Mouse (Mus musculus) MEL (cell line): Measurements from ENCODE around the gene Rtraf. TPM values are rescaled to one million over a fixed set of nuclear protein-coding genes. Genes with fewer than 3 reads are reported as not detected.
A peak's percentile ranks its signal among the peaks of the same experiment; 100 is the strongest.

Experiments
- DNase-seq: peaks from one replicate; pipeline ENCODE4 v3.0.0; 2011; ENCODE audit warnings: low read depth, low spot score
- H3K27ac ChIP-seq: 2 replicates; pipeline ENCODE4 v1.5.1; 2012; ENCODE audit warnings: low read depth, mild to moderate bottlenecking, control low read depth, low read length, moderate library complexity; ENCODE audit not compliant: control insufficient read depth
- H3K27me3 ChIP-seq, 2 experiments: fragments of 150-350 bp in 1 of 2; sonication (generic) in 1 of 2; 2 replicates each; pipeline ENCODE4 v1.6.1; 2012; ENCODE audit warnings: low read length in 2 of 2, mild to moderate bottlenecking in 2 of 2, improper control_type of control experiment in 1 of 2, moderate library complexity in 1 of 2; ENCODE audit not compliant: insufficient read depth in 2 of 2, control insufficient read depth in 1 of 2
- H3K36me3 ChIP-seq, 2 experiments: 2 replicates each; pipeline ENCODE4 v1.6.1; 2012 to 2014; ENCODE audit warnings: low read length in 2 of 2, improper control_type of control experiment in 1 of 2, inconsistent platforms in 1 of 2, mild to moderate bottlenecking in 1 of 2; ENCODE audit not compliant: insufficient read depth in 2 of 2, control insufficient read depth in 1 of 2
- H3K4me1 ChIP-seq, 2 experiments: fragments of 150-350 bp in 1 of 2; sonication (generic) in 1 of 2; 2 replicates each; pipeline ENCODE4 v1.6.1; 2012; ENCODE audit warnings: low read length in 2 of 2, improper control_type of control experiment in 1 of 2, mild to moderate bottlenecking in 1 of 2; ENCODE audit not compliant: insufficient read depth in 2 of 2, control insufficient read depth in 1 of 2
- H3K4me3 ChIP-seq, 2 experiments: fragments of 150-350 bp in 1 of 2; sonication (generic) in 1 of 2; 2 replicates each; pipeline ENCODE4 v1.5.1; 2012; ENCODE audit warnings: low read depth in 2 of 2, low read length in 2 of 2, mild to moderate bottlenecking in 2 of 2, moderate library complexity in 2 of 2, control low read depth in 1 of 2, improper control_type of control experiment in 1 of 2; ENCODE audit not compliant: control insufficient read depth in 1 of 2, insufficient read depth in 1 of 2
- H3K79me2 ChIP-seq: 2 replicates; pipeline ENCODE4 v1.6.1; 2012; ENCODE audit warnings: mild to moderate bottlenecking, low read length, moderate library complexity; ENCODE audit not compliant: control insufficient read depth, poor library complexity, insufficient read depth
- H3K9ac ChIP-seq: 2 replicates; pipeline ENCODE4 v1.6.1; 2012; ENCODE audit warnings: low read depth, mild to moderate bottlenecking, control low read depth, low read length, moderate library complexity; ENCODE audit not compliant: control insufficient read depth, poor library complexity, severe bottlenecking
- H3K9me3 ChIP-seq: fragments of 150-350 bp; sonication (generic); replicated peaks from 2 replicates; pipeline ENCODE4 v1.6.1; 2012; ENCODE audit warnings: mild to moderate bottlenecking, low read length, improper control_type of control experiment, moderate library complexity; ENCODE audit not compliant: insufficient read depth
- CHD2 ChIP-seq: IDR thresholded peaks from 2 replicates; pipeline ENCODE4 v1.6.1; 2011; ENCODE audit warnings: low read length, improper control_type of control experiment
- CTCF ChIP-seq, 3 experiments: IDR thresholded peaks in 2 of 3; conservative IDR thresholded peaks in 1 of 3; 2 replicates each; pipeline ENCODE4 v1.5.1; 2011 to 2012; ENCODE audit warnings: low read length in 3 of 3, low read depth in 2 of 3, mild to moderate bottlenecking in 2 of 3, improper control_type of control experiment in 1 of 3, inconsistent platforms in 1 of 3, mixed read lengths in 1 of 3, moderate library complexity in 1 of 3; ENCODE audit not compliant: control insufficient read depth in 1 of 3, insufficient read depth in 1 of 3, poor library complexity in 1 of 3, severe bottlenecking in 1 of 3
- EP300 ChIP-seq, 2 experiments: IDR thresholded peaks; 2 replicates each; pipeline ENCODE4 v1.6.1; 2011; ENCODE audit warnings: improper control_type of control experiment in 2 of 2, low read length in 2 of 2, low read depth in 1 of 2, mild to moderate bottlenecking in 1 of 2
- ETS1 ChIP-seq: IDR thresholded peaks from 2 replicates; pipeline ENCODE4 v1.6.1; 2012; ENCODE audit warnings: low read depth, mild to moderate bottlenecking, inconsistent platforms, low read length, improper control_type of control experiment, moderate library complexity
- GABPA ChIP-seq: IDR thresholded peaks from 2 replicates; pipeline ENCODE4 v1.6.1; 2012; ENCODE audit warnings: low read depth, mild to moderate bottlenecking, inconsistent platforms, low read length, improper control_type of control experiment, moderate library complexity
- MAFK ChIP-seq: IDR thresholded peaks from 2 replicates; pipeline ENCODE4 v1.6.1; 2011; ENCODE audit warnings: low read depth, mild to moderate bottlenecking, low read length, improper control_type of control experiment, borderline replicate concordance
- MAZ ChIP-seq: IDR thresholded peaks from 2 replicates; pipeline ENCODE4 v1.6.1; 2012; ENCODE audit warnings: low read depth, mild to moderate bottlenecking, inconsistent platforms, low read length, improper control_type of control experiment
- MEF2A ChIP-seq: IDR thresholded peaks from 2 replicates; pipeline ENCODE4 v1.6.1; 2014; ENCODE audit warnings: low read depth, mild to moderate bottlenecking, inconsistent platforms, low read length, improper control_type of control experiment; ENCODE audit not compliant: poor library complexity, insufficient replicate concordance, severe bottlenecking; ENCODE audit errors: extremely low read depth
- MXI1 ChIP-seq: IDR thresholded peaks from 2 replicates; pipeline ENCODE4 v1.6.1; 2011; ENCODE audit warnings: mild to moderate bottlenecking, low read depth, low read length, improper control_type of control experiment
- MYB ChIP-seq: IDR thresholded peaks from 2 replicates; pipeline ENCODE4 v1.6.1; 2011; ENCODE audit warnings: mild to moderate bottlenecking, low read depth, low read length, improper control_type of control experiment
- MYC ChIP-seq: IDR thresholded peaks from 2 replicates; pipeline ENCODE4 v1.6.1; 2011; ENCODE audit warnings: low read depth, mild to moderate bottlenecking, low read length, improper control_type of control experiment, moderate library complexity
- NELFE ChIP-seq: IDR thresholded peaks from 2 replicates; pipeline ENCODE4 v1.6.1; 2011; ENCODE audit warnings: low read depth, low read length, improper control_type of control experiment
- POLR2AphosphoS5 ChIP-seq: IDR thresholded peaks from 2 replicates; pipeline ENCODE4 v1.6.1; 2012; ENCODE audit warnings: low read depth, borderline replicate concordance, mild to moderate bottlenecking, inconsistent platforms, low read length, moderate library complexity, mixed read lengths
- RAD21 ChIP-seq: IDR thresholded peaks from 2 replicates; pipeline ENCODE4 v1.6.1; 2011; ENCODE audit warnings: mild to moderate bottlenecking, low read depth, low read length, improper control_type of control experiment
- RCOR1 ChIP-seq: IDR thresholded peaks from 2 replicates; pipeline ENCODE4 v1.6.1; 2012; ENCODE audit warnings: low read depth, mild to moderate bottlenecking, inconsistent platforms, low read length, improper control_type of control experiment
- SMC3 ChIP-seq: IDR thresholded peaks from 2 replicates; pipeline ENCODE4 v1.6.1; 2011; ENCODE audit warnings: low read depth, low read length, improper control_type of control experiment
- TBP ChIP-seq: IDR thresholded peaks from 2 replicates; pipeline ENCODE4 v1.8.0; 2011; ENCODE audit warnings: low read depth, low read length, improper control_type of control experiment
- TCF12 ChIP-seq: IDR thresholded peaks from 2 replicates; pipeline ENCODE4 v1.6.1; 2014; ENCODE audit warnings: low read depth, mild to moderate bottlenecking, inconsistent platforms, low read length, improper control_type of control experiment, moderate library complexity
- UBTF ChIP-seq: IDR thresholded peaks from 2 replicates; pipeline ENCODE4 v1.6.1; 2012; ENCODE audit warnings: low read depth, mild to moderate bottlenecking, inconsistent platforms, low read length, improper control_type of control experiment, moderate library complexity, borderline replicate concordance; ENCODE audit not compliant: insufficient read depth
- USF2 ChIP-seq, 2 experiments: IDR thresholded peaks; 2 replicates each; pipeline ENCODE4 v1.6.1; 2011 to 2012; ENCODE audit warnings: improper control_type of control experiment in 2 of 2, low read length in 2 of 2, borderline replicate concordance in 1 of 2, inconsistent platforms in 1 of 2, low read depth in 1 of 2, mild to moderate bottlenecking in 1 of 2; ENCODE audit not compliant: insufficient read depth in 1 of 2
- ZKSCAN1 ChIP-seq: IDR thresholded peaks from 2 replicates; pipeline ENCODE4 v1.6.1; 2012; ENCODE audit warnings: low read depth, mild to moderate bottlenecking, inconsistent platforms, low read length, improper control_type of control experiment, moderate library complexity
- ZMIZ1 ChIP-seq: IDR thresholded peaks from 2 replicates; pipeline ENCODE4 v1.6.1; 2012; ENCODE audit warnings: low read depth, mild to moderate bottlenecking, inconsistent platforms, low read length, improper control_type of control experiment, moderate library complexity
- polyA plus RNA-seq, 2 experiments: library from polyadenylated mRNA; stranded (reverse) in 1 of 2; unstranded in 1 of 2; fragments of >175 nt in 1 of 2; fragments of >200 nt in 1 of 2; gene quantifications; 2 replicates each; pipeline versions ENCODE4 v1.2.1 to v1.2.4; 2012; ENCODE audit warnings: low replicate concordance in 2 of 2, low read depth in 1 of 2; ENCODE audit not compliant: insufficient read length in 2 of 2, insufficient read depth in 1 of 2, missing spikeins in 1 of 2
- total RNA-seq: library from RNA; depleted of rRNA; stranded (reverse); fragments of 300-350 nt; gene quantifications from 2 replicates; pipeline ENCODE4 v1.2.3, GENCODE M21; 2012

Rtraf gene
- total and polyA plus RNA-seq, 3 experiments, result 90.4 to 117 TPM; not detected in 1

DNA sequence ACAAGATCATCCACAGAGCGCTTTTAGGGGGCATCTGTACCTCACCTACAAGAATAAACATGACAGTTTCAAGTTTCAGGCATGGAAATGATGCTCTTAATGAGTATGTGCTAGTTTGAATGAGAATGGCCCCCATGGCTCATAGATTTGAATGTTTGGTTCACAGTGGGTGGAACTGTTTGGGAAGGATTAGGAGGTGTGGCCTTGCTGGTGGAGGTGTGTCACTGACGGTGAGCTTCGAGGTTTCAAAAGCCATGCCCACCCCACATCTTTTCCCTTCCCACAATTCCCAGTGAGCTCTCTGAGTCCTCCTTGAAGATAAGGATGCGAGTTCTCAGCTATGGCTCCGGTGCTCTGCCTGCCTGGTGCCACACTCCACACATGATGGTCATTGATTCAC is 1.9 kb downstream of the Rtraf start:
- H3K27me3 ChIP-seq, result no peaks in the 10 kb centered on the region
- DNase-seq, result no peak
- H3K9me3 ChIP-seq, result no peaks in the 10 kb centered on the region
- H3K4me1 ChIP-seq, result peaks cover 2 to 6% of the 10 kb centered on the region in 2 experiments; a peak in 3 of 4 replicates
- peaks cover 12% of the 10 kb centered on the region for H3K79me2 ChIP-seq
- no peak overlapping the region for H3K4me3 ChIP-seq
- H3K9ac ChIP-seq, result no peak overlapping the region
- no peak overlapping the region for H3K27ac ChIP-seq
- no peak for TF ChIP-seq UBTF
- TF ChIP-seq MEF2A, result no peak
- no peak for TF ChIP-seq TBP
- no peak for TF ChIP-seq RCOR1
- TF ChIP-seq GABPA, result no peak
- no peak for TF ChIP-seq MAFK
- no peak for TF ChIP-seq MAZ
- no peak for TF ChIP-seq MYB
- no peak for TF ChIP-seq MXI1
- no peak for TF ChIP-seq NELFE
- no peak for TF ChIP-seq USF2 (IDR thresholded peaks at IDR 0.05; ENCODE audit: borderline replicate concordance in 1 of 2, insufficient read depth in 1 of 2, low read depth in 1 of 2, low read length in 2 of 2)
- no peak for TF ChIP-seq ETS1
- no peak for TF ChIP-seq TCF12
- no peak for TF ChIP-seq EP300 (IDR thresholded peaks at IDR 0.05; ENCODE audit: low read depth in 1 of 2, low read length in 2 of 2)
- no peak for TF ChIP-seq POLR2AphosphoS5
- TF ChIP-seq CHD2, result no peak
- peaks cover 8 to 14% of the 10 kb centered on the region in 2 experiments for H3K36me3 ChIP-seq

DNA sequence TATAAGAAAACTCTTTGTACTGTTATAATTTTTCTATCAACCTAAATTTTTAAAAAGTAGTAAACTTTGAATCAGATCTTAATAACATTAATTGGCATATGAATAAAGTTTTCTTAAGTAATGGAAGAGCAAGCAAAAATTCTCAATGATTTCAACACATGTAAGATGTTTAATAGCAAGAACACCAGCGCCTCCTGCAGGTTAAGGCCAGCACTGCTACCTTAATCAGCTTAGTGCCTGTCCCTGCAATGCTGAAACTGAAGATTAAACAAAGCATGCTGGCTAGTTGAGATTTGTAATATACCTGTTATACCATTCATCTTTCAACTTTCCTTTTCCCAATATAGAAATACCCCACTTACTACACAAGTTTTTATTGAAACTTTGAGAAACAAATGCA is 5.7 kb downstream of the Rtraf start:
- H3K36me3 ChIP-seq, result peaks cover 4 to 28% of the 10 kb centered on the region in 2 experiments
- H3K27ac ChIP-seq, result no peak overlapping the region
- no peak overlapping the region for H3K4me3 ChIP-seq
- no peak overlapping the region for H3K9ac ChIP-seq
- H3K9me3 ChIP-seq, result no peaks in the 10 kb centered on the region
- peak; percentile 74 for DNase-seq
- peaks cover 6% of the 10 kb centered on the region for H3K79me2 ChIP-seq
- TF ChIP-seq NELFE (no peak), SMC3 (peak; percentile 24), ZMIZ1 (no peak), CTCF (IDR thresholded peaks at IDR 0.05 in 2 of 3, conservative IDR thresholded peaks at IDR 0.05 in 1 of 3; ENCODE audit: control insufficient read depth in 1 of 3, insufficient read depth in 1 of 3, low read depth in 2 of 3, low read length in 3 of 3, poor library complexity in 1 of 3, severe bottlenecking in 1 of 3) (peak; percentile 66 to 91 (median 69)), MYC (no peak), ZKSCAN1 (no peak), RAD21 (peak; percentile 47)
- TF ChIP-seq, all 39 proteins: peak for 3
- Histone ChIP-seq H3K4me1 (peaks cover 2 to 4% of the 10 kb centered on the region in 2 experiments; a peak in 3 of 4 replicates), H3K27me3 (no peaks in the 10 kb centered on the region)
